25 mouse cellular contexts compared by ENCODE assay signal in the genomic region with DNA sequence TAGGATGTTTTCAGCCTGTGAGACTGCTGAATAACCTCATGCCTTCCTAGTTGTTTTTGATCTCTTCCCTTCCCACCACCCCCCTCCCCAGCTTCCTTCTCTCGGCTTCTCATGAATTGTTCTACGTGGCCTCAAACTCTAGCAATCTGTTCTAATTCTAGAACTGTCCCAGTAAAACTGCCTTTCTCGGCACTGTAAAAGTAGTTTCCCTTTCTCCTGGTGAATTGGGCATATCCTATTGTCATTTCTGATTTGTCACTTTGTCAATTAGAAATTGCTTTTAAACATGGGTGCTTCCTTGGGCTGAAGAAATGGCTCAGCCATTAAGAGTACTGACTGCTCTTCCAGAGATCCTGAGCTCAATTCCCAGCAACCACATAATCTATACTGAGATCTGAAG. TPM values are rescaled to one million over a fixed set of nuclear protein-coding genes. Genes with fewer than 3 reads are reported as not detected.
DNase-seq lines count a peak whose midpoint lies in the region; ATAC-seq and TF ChIP-seq lines count a peak whose summit lies in the region.
"Had no signal": no experiment of that assay in that cellular context is flagged by ENCODE, and none has a peak within 500 bp of the region (broad histone marks: within the 10 kb centered on the region; RNA-seq: fewer than 3 reads in every experiment).

No protein-coding gene starts in this region.

- 46% methylated on average over 3 of the region's 3 CpGs for WGBS in heart, embryonic 11.5 days (ENCODE audit: insufficient replicate concordance)
- WGBS in liver, embryonic 11.5 days, result 44% methylated on average over 3 of the region's 3 CpGs
- WGBS in liver, postnatal 0 days (ENCODE audit: insufficient replicate concordance), result 62% methylated on average over 3 of the region's 3 CpGs

- H3K4me2 ChIP-seq in heart, embryonic 11.5 days, result no peak overlapping the region
- H3K4me2 ChIP-seq in liver, embryonic 11.5 days, result no peak overlapping the region
- no peak overlapping the region for H3K4me2 ChIP-seq in liver, postnatal 0 days (ENCODE audit: low read depth, low read length)
- H3K4me2 ChIP-seq: hindbrain, embryonic 14.5 days; limb, embryonic 13.5 days; neural tube, embryonic 15.5 days; stomach, embryonic 15.5 days had no signal

- no peak for TF ChIP-seq EP300 in liver, postnatal 0 days (IDR thresholded peaks at IDR 0.05; ENCODE audit: low read depth)

- peaks cover 2% of the 10 kb centered on the region; the same call in 1 of the 2 replicates for H3K4me1 ChIP-seq in heart, embryonic 11.5 days (ENCODE audit: control insufficient read depth, insufficient read depth, low read length)
- peaks cover 7% of the 10 kb centered on the region for H3K4me1 ChIP-seq in liver, embryonic 11.5 days (replicated peaks; ENCODE audit: control insufficient read depth, insufficient read depth, low read length)
- H3K4me1 ChIP-seq in ES-E14 (ENCODE audit: control insufficient read depth in 2 of 2, insufficient read depth in 2 of 2, low read length in 2 of 2, poor library complexity in 1 of 2), result no peaks in the 10 kb centered on the region
- H3K4me1 ChIP-seq in liver, postnatal 0 days (ENCODE audit: insufficient read depth), result peaks cover 4% of the 10 kb centered on the region; the same call in 1 of the 2 replicates
- H3K4me1 ChIP-seq: stomach, embryonic 15.5 days had no signal

- 0 out of 2 replicates have a peak overlapping the region, but pooled peaks have one; percentile 6 for H3K27ac ChIP-seq in heart, embryonic 11.5 days (ENCODE audit: low read depth, low read length)
- peak overlapping the region; percentile 63 for H3K27ac ChIP-seq in liver, embryonic 11.5 days (ENCODE audit: low read depth, low read length)
- no peak overlapping the region for H3K27ac ChIP-seq in ES-E14 (ENCODE audit: insufficient read depth, low read depth, low read length, poor library complexity, severe bottlenecking)
- peak overlapping the region; percentile 22; the same call in 1 of the 2 replicates for H3K27ac ChIP-seq in liver, postnatal 0 days (ENCODE audit: low read depth)
- H3K27ac ChIP-seq: embryonic facial prominence, embryonic 10.5 days; gastrocnemius, adult 2 months; hindbrain, embryonic 14.5 days; limb, embryonic 13.5 days; neural tube, embryonic 15.5 days; stomach, embryonic 15.5 days had no signal

- no peaks in the 10 kb centered on the region for H3K9me3 ChIP-seq in heart, embryonic 11.5 days (replicated peaks; ENCODE audit: control insufficient read depth, low read length)
- H3K9me3 ChIP-seq in liver, embryonic 11.5 days (ENCODE audit: control insufficient read depth, low read length), result no peaks in the 10 kb centered on the region
- no peaks in the 10 kb centered on the region for H3K9me3 ChIP-seq in ES-E14 (ENCODE audit: control insufficient read depth, insufficient read depth, low read depth, low read length)
- H3K9me3 ChIP-seq in liver, postnatal 0 days (ENCODE audit: low read length), result no peaks in the 10 kb centered on the region
- H3K9me3 ChIP-seq: embryonic facial prominence, embryonic 10.5 days; limb, embryonic 13.5 days; neural tube, embryonic 15.5 days; stomach, embryonic 15.5 days had no signal

- no peak for DNase-seq in heart, adult 9 months (ENCODE audit: low spot score in 2 of 2)
- DNase-seq in liver, embryonic 11.5 days (ENCODE audit: low spot score), result no peak
- DNase-seq in liver (no peak), ES-E14 (ENCODE audit: low read depth, low spot score) (no peak)
- no peak for DNase-seq in liver, postnatal 0 days
- no peak for DNase-seq in adrenal gland, postnatal 36 days
- DNase-seq in thymus, postnatal 4 days, result no peak
- DNase-seq: adrenal gland, postnatal 10 days; B cell, adult 2 months; cerebellum, adult 11 months; cerebellum, postnatal 14 days; gastrocnemius, adult 2 months; heart, postnatal 10 days; kidney, adult 9 months; right cerebral cortex, postnatal 14 days; thymus, adult 2 months had no signal

- H3K27me3 ChIP-seq in heart, embryonic 11.5 days (ENCODE audit: control insufficient read depth, insufficient read depth, low read length), result no peaks in the 10 kb centered on the region
- H3K27me3 ChIP-seq in liver, embryonic 11.5 days (replicated peaks; ENCODE audit: control insufficient read depth, insufficient read depth, low read length), result no peaks in the 10 kb centered on the region
- H3K27me3 ChIP-seq in liver, postnatal 0 days (ENCODE audit: insufficient read depth, low read length), result no peaks in the 10 kb centered on the region
- H3K27me3 ChIP-seq: limb, embryonic 13.5 days; neural tube, embryonic 15.5 days; Patski; stomach, embryonic 15.5 days had no signal

- 0 out of 2 replicates have a peak overlapping the region, but pooled peaks have one; percentile 16 for H3K9ac ChIP-seq in heart, embryonic 11.5 days (ENCODE audit: low read depth, low read length)
- H3K9ac ChIP-seq in liver, embryonic 11.5 days (ENCODE audit: low read depth, low read length), result no peak overlapping the region
- H3K9ac ChIP-seq in ES-E14 (ENCODE audit: insufficient read depth, low read depth, low read length, poor library complexity, severe bottlenecking), result no peak overlapping the region
- H3K9ac ChIP-seq in liver, postnatal 0 days (replicated peaks), result no peak overlapping the region
- H3K9ac ChIP-seq: hindbrain, embryonic 14.5 days; limb, embryonic 13.5 days; neural tube, embryonic 15.5 days; stomach, embryonic 15.5 days had no signal

- H3K36me3 ChIP-seq in heart, embryonic 11.5 days (ENCODE audit: control insufficient read depth, insufficient read depth, low read length), result peaks cover 26% of the 10 kb centered on the region
- peaks cover 34% of the 10 kb centered on the region for H3K36me3 ChIP-seq in liver, embryonic 11.5 days (ENCODE audit: control insufficient read depth, insufficient read depth, low read length)
- H3K36me3 ChIP-seq in ES-E14 (ENCODE audit: control insufficient read depth, insufficient read depth, low read length, poor library complexity, severe bottlenecking), result peaks cover 30% of the 10 kb centered on the region
- peaks cover 43% of the 10 kb centered on the region for H3K36me3 ChIP-seq in liver, postnatal 0 days (replicated peaks; ENCODE audit: insufficient read depth, low read length)

- no peak for TF ChIP-seq CTCF in liver, postnatal 0 days (IDR thresholded peaks at IDR 0.05; ENCODE audit: low read depth)

- no peak for ATAC-seq in heart, embryonic 11.5 days (replicated peaks; ENCODE audit: insufficient number of reproducible peaks, low FRiP score, low TSS enrichment)
- 0 out of 2 replicates have a peak, but pooled peaks have one; percentile 16 for ATAC-seq in liver, embryonic 11.5 days (replicated peaks; ENCODE audit: low FRiP score)
- no peak for ATAC-seq in liver, postnatal 0 days
- ATAC-seq: activated CD4-positive, CD25-positive, alpha-beta regulatory T cell, adult 4 months; midbrain, embryonic 16.5 days; Patski had no signal

- H3K4me3 ChIP-seq in heart, embryonic 11.5 days (ENCODE audit: low read depth, low read length), result no peak overlapping the region
- H3K4me3 ChIP-seq in liver, embryonic 11.5 days (ENCODE audit: low read depth, low read length), result no peak overlapping the region
- no peak overlapping the region for H3K4me3 ChIP-seq in ES-E14 (ENCODE audit: insufficient read depth in 1 of 2, low read depth in 1 of 2, low read length in 2 of 2, poor library complexity in 1 of 2, severe bottlenecking in 1 of 2)
- no peak overlapping the region for H3K4me3 ChIP-seq in liver, postnatal 0 days (ENCODE audit: low read depth, low read length)
- H3K4me3 ChIP-seq: embryonic facial prominence, embryonic 10.5 days; gastrocnemius, adult 2 months; limb, embryonic 13.5 days; neural tube, embryonic 15.5 days; stomach, embryonic 15.5 days had no signal

- in situ Hi-C loops in ES-E14 (cut with MboI; ENCODE audit: low sequenced_read_pairs in 2 of 2, unreplicated experiment in 2 of 2), result no loop called here

TF ChIP-seq in ES-E14, 5 proteins besides CTCF, POLR2A, EP300 and RAD21:
- no peak for TF ChIP-seq CHD2 (IDR thresholded peaks at IDR 0.05; ENCODE audit: low read depth, low read length)
- TF ChIP-seq ZNF384 (IDR thresholded peaks at IDR 0.05; ENCODE audit: low read depth, low read length), result 0 out of 2 replicates have a peak, but pooled peaks have one; percentile 41
TF ChIP-seq in ES-E14: peak in this region for 1.

RNA-seq across cellular contexts. Expression of a gene that starts 5.2 kb away (rescaled TPM):
- polyA plus RNA-seq in heart, embryonic 11.5 days (2014; fragmentation: Nextera tagmentation; extraction: Ambion mirVana), result 577 and 587 TPM in 2 replicates
- polyA plus RNA-seq in liver, embryonic 11.5 days (2014; fragmentation: Nextera tagmentation; extraction: Ambion mirVana), result 1,053 and 1,060 TPM in 2 replicates
- 2,193 and 2,264 TPM in 2 replicates for total RNA-seq in ES-E14 (2012; rRNA removed)
- polyA plus RNA-seq in liver, postnatal 0 days (2015; fragmentation: Nextera tagmentation; extraction: Ambion mirVana), result 455 and 469 TPM in 2 replicates
- total RNA-seq in adrenal gland, postnatal 36 days (2021), result 100 to 1,000 TPM; 893 to 924 TPM

RNA-seq across cellular contexts. Expression of a gene that starts 22.2 kb away (rescaled TPM):
- 34.1 and 38.3 TPM in 2 replicates for polyA plus RNA-seq in heart, embryonic 11.5 days (2014; fragmentation: Nextera tagmentation; extraction: Ambion mirVana)
- polyA plus RNA-seq in liver, embryonic 11.5 days (2014; fragmentation: Nextera tagmentation; extraction: Ambion mirVana), result 16.3 and 19.4 TPM in 2 replicates
- total RNA-seq in ES-E14 (2012; rRNA removed), result 7.2 and 8.3 TPM in 2 replicates
- polyA plus RNA-seq in liver, postnatal 0 days (2015; fragmentation: Nextera tagmentation; extraction: Ambion mirVana), result 10.1 and 11.4 TPM in 2 replicates
- total RNA-seq in adrenal gland, postnatal 36 days (2021), result 10 to 100 TPM; 20.9 to 21.4 TPM
- polyA plus RNA-seq: Patski had no signal
